Mouse (Mus musculus): Measurements from ENCODE around the gene Sqstm1.

GRCm38 (mm10) chr11:50234606-50235005 lies 24.0 kb upstream of the Sqstm1 start:
- TF ChIP-seq POLR2A (IDR thresholded peaks at IDR 0.05; ENCODE audit: extremely low read depth, insufficient read depth, low read length): no peak
- no peak for TF ChIP-seq CTCF (IDR thresholded peaks at IDR 0.05; ENCODE audit: low read depth, low read length)

All from liver, adult 2 months (tissue).